Mouse (Mus musculus) adipocyte (in vitro differentiated cells): ENCODE data around the gene Acot7.
"Not testable (repeated sequence)": the region's sequence is repeated elsewhere in the genome, so short reads cannot be mapped to it uniquely, and the experiment has no call there.

ENCODE experiments used
- DNase-seq: peaks from one replicate; pipeline ENCODE4 v3.0.0-alpha.2; 2016; ENCODE audit warnings: low spot score

Gene Acot7

DNA sequence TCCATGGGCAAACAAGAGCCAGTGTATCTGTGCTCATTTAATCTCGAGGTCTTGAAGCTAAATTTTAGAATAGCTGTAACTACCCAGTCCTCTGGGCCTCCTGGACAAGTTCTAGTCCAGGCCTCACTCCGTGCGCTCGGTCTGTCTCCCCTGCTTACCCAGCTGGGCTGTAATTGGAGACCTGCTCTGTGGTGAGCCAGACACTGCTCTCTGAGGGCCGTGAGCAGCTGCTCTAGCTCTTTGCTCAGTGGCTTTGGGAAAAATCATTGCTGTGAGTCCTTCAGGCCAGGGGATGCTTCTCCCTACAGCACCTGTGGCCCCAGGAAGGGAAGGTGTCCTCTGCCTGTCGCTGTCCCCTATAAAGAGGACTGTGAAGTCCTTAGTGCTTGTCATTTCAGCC lies 28.3 kb downstream of the Acot7 start:
- DNase-seq: no peak

DNA sequence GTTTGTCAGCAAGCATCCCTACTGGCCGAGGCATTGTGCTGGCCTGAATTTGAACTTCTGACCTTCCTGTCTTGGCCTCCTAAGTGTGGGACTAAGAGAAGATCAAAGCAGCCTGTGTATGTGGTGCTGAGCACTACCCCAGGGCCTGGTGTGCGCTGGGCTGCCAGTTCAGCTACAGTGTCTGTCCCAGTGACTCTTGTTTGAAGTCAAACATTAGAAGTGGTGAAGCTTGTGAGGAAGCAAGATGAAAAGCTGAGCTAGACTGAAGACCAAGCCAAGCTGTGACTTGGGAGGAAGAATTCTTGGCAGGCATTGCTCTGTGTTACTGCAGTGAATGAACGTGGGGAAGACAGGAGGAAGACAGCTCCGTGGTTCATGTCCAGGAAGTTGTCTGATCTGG lies 31.7 kb downstream of the Acot7 start:
- DNase-seq: no peak

DNA sequence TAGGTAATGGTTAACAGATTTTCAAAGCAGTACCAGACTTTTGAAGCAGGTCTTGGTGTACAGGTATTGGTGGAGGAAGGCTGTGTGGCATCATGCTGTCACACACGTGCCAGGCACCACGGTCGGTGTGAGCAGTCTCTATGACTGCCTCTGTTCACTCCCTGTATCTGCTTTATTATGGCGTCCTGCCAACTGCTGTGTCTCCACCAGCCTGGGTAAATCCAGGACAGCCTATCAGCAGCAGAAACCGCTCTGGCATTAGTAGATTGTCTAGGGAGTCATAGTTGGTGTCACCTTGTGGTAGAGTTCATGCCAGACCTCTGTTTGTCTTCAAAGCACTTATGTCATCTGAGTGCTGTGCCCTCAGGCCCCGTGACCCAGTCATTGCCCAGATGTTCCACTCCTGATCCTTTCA lies 34.2 kb downstream of the Acot7 start:
- DNase-seq: no peak

DNA sequence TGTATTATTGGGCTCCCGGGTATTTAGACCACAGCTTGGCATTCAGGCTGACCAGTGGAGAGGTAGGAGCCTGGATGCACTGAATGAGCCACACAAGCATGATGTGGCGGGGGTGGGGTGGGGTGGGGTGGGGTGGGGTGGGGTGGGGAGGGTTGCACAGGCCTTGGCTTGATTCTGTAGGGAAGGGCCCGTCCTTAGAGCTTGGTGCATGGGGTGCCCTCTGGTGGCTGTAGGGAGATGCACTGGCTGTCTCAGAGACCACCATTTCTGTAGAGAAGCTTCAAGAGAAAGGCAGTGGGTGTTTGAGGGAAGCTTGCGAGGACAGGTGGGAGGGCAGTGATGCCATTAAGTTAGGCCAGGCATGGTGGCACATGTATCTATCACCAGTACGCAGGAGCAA lies 34.6 kb downstream of the Acot7 start:
- DNase-seq: peak; percentile 55

DNA sequence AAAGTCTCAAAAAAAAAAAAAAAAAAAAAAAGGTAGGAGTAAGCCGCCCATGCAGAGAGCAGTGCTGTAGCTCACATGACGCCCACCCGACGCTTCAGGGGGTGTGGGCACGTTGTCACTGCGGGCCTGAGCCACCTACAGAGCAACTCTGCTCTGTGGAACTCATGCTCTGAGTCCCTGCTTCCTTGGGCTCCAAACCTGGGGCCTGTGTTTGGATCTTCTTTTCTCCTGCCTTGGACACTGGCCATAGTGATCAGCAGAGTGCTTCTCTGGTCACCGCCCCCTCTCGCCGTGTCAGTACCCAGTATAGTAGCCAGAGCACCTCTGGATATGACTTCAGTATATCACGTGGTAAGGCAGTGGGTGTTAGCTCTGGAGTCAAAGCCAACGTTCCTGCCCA lies 35.0 kb downstream of the Acot7 start:
- DNase-seq: no peak

DNA sequence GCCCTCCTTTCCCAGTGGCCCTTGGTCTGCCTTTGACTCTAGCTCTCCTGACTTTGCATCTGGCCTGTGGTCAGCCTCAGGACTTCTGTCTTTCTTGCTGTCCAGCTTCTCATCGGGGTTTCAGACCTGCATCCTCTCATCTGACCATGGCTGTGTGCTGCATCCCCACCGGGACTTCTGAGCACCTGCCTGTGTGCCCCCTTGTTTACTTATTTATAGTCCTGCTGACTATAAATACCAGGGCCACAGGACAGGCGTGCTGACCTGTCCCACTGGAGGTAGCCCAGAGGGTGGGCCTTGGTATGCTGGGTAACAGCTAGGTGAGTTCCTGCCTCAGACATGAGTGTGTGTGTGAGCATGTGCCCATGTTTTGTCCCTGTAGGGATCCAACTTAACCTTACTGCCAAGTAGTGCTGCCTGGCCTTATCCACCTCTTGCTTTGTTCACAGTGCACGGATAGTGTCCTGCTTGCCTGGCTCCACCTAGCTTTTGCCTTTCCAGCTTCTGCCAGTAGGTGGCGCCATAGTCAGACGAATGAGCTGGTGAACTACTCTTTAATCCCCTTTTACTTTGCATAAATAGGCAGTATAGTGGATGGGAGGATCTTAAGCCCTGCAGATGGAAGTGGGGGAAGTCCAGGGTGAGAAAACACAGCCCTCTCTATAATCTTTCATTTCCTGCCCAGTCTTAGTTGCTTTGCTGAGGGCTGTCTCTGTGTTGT lies 36.0 kb downstream of the Acot7 start:
- peak; percentile 89 for DNase-seq

DNA sequence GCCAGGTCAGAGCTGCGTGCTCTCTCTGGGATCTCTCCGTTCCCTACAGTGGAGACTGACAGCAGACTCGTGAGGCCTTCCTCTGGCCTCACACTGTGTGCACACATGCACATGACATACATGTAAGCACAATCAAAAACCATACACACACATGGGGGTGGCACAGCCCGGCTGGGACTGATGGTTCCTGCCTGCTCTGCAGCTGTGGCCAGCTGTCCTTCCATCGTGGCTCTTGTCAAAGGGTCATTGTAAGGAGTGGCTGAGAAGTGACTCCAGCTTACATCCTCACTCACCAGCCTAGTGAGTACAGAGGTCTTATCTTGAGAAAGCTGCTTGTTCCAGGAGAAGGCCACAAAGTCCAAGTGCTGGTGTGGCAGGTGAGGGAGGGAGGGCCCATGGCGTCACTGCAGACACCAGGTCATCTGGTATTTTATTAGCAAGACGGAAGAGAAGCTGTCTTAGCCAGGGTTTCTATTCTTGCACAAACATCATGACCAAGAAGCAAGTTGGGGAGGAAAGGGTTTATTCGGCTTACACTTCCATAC lies 37.0 kb downstream of the Acot7 start:
- no peak for DNase-seq

DNA sequence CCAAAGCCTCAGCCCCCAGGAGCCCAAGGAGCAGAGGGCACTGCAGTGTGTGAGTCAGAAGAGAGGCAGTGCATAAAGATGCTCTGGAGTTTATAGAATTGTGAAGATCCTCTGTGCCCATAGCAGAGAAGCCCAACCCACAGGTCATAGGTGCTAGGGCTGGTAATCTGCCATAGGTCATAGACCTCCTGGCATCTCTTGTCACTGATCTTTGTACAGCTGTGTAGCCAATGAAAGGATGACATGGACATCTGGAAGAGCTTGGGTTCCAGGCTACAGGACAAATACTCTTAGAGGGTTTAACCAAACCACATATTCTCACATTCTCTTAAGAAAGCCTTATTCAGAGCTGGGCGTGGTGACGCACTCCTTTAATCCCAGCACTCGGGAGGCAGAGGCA lies 41.7 kb downstream of the Acot7 start:
- DNase-seq: no peak

DNA sequence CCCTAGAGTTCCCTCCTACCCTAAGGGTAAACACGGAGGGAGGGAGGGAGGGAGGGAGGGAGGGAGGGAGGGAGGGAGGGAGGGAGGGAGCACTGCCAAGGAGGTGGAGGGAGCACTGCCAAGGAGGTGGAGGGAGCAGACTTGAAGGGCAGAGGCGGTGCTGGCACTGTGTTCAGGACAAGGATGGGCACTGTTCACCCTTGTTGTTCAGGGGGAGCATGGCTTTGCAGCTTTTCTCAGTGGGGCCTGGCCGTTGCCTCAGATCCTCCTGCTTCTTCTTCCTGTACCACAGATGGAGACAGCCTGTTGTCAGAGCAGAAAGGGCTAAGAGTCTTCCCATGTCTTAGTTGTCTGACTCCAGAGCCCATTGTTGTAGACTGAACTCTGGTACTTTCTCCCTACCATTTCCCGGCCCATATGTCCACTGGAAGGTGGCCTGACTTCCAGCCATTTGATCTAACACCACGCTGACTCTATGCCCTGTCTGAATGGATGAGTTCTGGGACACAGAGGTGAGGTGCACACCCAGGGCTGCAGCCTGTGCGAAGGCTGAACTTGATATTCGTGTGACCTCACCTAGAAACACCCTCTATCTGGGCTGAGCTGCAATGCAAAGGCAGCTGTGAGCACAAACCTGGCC lies 43.0 kb downstream of the Acot7 start:
- DNase-seq: peak; percentile 30

DNA sequence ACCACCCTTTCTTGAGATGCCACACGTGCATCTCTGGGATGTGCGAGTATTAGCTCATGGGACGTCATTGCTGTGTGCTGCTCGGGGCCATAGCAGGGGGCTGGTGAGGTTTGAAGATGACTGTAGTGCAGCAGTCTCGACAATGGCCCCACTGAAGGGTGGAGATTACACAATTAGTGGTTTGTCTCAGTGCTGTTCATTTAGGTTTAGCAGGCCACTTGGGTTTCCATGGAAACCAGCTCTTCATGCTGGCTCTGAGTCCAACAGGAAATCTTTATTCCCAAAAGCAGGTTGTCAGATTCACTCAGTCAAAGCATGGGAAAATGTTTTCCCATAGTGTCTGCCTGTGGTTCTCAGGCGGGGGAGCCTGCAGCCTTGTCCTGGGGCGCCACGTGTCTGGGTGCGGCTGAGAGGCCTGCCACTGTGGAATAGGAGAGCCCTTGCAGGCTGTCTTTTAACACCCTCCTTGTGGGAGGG lies 43.5 kb downstream of the Acot7 start:
- DNase-seq: no peak

DNA sequence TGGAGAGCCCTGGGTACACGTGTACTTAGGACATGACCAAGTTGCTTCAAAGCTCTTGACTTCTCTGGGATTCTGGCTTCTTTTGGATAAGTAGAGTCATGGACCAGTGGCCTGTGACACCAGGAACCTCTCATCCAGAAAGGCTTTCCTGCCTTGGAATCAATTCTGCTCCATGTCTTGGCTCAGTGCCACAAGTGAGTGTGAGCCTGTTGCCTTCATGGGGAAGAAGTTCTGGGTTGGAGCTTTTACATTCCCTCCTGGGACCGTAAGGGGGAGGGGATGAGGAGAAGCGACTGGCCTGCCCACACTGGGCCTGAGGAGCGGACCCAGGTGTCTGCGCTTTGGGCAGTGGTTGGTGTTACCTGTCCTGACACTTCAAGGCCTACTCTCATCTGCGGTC lies 44.2 kb downstream of the Acot7 start:
- DNase-seq: peak; percentile 42

DNA sequence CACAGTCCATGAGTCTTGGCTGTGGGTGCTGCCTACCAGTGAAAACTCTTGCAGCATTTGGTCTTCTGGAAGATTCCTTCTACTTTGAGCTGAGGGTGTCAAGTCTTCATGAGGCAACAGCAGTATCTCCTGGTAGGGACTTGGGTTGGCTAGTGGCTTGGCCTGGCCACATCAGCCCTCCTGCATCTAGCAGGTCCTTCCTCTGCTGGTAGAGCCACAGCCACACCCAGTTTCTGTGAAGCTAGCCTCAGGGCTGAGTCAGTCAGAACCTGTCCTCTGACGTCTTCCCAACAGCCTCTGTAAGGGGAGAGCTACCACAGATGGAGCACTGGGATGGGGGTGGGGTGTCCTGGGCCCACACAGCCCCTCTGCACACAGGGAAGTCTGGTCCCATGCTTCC lies 44.6 kb downstream of the Acot7 start:
- DNase-seq: no peak

DNA sequence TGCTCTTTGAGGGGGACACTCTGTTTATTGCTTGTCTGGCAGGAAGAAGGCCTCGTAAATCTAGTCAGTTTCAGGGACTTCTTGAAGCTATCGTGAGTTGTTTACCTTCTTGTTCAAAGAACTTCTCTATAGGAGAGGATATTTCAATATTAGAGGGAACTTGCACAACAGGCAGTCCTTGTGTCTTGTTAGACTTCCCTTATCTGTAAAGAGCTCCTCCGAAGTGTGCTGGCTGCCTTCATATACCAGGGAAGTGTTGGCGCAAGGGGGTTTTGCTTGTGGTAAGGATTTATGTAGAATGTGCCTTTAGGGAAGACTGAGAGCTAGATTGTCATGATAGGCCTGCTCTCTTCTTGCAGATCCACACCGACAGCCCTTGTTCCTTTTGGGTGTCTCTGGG lies 46.2 kb downstream of the Acot7 start:
- DNase-seq: no peak

DNA sequence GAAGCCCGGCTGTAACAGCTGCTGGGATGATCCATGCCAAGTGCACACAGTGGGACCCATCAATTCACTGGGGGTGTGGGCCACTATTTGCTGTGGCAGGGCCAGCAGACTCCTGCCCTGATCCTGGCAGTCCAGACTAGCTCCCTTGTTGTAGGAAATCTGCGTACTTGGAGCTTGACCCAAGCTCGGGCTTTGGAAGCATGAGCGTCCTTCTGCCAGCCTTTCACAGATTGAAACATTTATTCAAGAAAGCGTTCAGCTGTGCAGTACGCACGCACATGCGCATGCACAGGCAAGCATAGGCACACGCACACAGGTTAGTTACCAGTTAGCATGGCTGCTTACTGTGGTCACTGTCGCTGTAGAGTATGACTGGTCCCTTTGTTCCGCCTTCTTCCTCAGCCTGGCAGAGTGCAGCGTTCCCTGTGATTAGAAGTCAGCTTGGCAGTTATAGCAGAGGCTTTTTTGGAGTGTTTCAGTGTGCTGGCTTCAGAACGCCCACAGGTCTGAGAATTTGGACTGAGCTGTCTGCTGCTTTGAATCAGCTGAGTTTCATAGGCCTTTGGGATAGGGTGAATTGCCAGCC lies 49.1 kb downstream of the Acot7 start:
- peak; percentile 9 for DNase-seq

DNA sequence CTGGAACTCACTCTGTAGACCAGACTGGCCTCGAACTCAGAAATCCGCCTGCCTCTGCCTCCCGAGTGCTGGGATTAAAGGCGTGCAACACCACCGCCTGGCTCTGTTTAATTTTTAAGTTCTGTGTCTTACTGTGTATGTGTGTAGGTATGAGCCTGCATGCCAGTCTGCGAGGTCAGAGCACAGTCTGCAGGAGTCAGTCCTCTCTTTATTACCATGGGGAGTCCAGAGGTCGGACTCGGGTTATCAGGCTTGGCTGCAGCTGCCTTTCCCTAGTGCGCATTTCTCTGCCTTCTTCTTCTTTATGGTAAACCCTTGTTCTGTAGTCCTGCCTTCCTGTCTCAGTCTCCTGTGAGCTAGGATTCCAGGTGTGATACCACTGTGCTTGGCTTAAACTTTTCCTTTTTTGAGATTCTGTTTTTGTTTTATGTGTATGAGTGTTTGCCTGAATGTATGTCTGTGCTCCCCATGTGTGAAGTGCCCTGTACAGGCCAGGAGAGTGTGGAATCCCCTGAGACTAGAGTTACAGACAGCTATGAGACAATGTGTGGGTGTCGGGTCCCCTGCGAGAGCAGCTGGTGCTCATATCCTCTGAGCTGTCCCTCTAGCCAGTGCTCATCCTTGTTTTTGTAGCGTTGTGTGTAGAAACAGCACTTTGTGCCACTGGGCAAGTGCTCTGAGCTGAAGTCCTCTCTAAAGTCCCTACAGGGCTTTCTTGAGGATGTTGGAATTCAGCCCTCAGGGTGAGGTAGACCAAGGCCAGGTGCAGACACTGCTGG lies 50.0 kb downstream of the Acot7 start:
- no peak for DNase-seq

DNA sequence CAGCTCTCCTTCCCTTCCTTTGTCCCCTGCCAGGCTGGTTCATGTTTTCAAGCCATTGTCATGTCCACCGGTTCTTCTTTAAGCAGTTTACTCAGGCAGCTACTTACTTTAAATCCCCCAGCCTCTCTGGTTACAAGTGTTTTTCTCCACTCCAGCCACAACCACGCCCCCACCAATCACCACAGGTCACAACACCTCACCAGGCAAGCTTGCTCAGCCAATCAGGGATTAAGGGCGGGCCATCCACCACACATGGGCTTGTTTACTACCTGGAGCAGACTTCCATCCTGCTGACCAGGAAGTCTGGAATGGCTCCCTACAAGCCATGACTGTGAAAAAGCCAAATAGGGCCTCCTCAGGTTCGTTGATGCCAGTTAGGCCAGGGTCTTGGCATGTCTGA lies 52.4 kb downstream of the Acot7 start:
- DNase-seq: not testable (repeated sequence)

DNA sequence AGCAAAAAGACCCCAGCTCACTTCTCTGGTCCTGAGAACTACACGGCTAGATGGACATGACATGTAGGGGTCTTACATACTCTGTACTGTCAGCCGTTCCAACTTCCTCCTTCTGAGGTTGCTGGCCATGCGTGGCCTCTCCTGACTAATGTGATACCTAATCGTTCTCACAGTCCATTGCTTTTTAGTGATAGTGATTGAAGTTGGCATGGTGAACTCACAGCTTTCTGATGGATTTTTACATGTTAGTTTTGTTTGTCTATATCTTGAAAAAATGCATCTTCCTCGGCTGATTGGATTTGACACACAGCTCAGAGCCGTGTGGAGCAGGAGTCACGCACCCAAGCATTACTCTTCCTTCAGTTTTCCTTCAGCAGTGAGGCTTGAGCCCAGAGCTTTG lies 53.4 kb downstream of the Acot7 start:
- no peak for DNase-seq

DNA sequence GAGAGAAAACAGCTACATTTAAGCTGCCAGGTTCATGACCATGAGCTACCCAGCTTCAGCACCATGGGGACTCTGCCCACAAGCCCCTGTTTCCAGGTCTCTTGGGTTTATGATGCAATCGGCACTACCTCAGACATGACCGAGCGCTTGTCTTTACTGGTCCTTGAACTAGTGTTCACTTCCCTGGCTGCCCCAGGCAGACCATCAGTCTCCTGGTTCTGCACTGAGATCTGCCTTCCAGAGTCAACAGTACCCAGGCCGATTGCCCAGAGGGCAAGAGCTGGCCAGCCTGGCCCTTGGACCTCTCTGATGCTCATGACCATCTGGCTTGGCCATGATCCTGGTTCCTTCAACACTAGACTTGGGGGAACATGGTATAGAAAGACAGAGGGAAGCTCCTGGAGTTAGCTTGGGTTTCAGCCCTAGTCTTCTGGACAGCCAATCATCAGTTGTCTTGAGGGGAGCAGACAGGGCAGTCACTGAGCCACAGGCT lies 54.5 kb downstream of the Acot7 start:
- no peak for DNase-seq

DNA sequence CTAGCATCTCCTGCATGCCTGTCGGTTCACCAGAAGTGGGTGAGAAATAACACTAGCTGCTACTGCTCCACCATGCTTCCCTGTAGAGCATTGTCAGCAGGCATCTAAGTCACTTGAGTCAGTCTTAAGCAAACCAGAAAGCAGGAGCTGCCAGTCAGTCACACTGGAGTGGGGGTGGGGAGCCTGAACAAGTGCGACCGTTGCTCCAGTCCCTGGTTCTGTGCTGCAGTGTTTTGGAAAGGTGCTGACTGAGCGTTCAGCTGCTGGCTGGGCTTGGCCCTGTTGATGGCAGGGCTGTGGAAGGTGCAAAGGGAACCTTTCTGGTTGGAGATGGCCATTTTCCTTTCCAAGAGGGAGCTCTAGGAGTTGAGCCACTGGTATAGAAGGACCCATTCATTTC lies 62.0 kb downstream of the Acot7 start:
- DNase-seq: peak; percentile 72

DNA sequence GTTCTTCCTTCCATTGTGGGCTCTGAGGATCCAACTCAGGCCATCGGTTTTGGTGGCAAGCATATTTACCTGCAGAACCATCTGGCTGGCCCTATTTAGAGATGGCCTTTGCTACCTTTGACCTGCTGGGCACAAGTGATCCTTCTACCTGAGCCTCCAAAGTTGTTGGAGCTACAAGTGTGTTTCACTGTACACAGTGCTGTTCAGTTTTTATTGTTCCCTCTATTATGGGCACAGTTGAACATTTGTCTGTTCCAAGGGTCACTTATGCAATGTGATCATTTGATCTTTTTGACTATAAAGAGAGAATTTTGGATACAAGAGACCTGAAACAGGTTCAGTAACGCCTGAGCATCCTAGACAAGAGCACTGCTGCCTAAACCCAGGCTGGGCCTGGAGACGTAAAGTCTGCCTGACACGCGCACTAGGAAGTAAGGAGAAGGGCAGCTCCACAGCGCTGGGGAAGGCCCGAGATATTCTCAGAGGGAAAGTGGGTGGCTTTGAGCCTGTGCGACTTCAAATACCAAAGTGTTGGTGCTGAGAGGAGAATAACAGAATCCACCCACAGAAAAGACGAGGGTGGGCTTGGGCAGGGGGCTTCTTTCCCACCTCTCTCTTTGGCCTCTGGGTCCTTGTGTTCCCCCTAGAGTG lies 65.4 kb downstream of the Acot7 start:
- no peak for DNase-seq

DNA sequence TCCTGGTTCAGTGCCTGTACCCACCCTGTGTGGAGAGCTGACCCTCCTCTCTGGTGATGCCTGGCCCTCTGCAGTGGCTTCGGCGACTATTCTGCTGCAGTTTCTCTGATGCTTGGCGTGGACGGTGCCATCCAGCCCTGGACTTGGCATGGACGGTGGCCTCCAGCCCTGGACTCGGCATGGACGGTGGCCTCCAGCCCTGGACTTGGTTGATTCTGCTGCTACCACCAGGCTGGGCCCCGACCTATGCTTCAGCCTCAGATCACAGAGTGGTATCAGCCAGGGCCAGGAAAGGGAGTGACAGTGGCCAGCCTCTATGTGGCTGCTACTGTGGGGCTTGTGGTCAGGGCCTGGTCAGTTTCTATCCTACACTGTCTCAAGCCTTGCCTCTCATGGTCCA lies 66.0 kb downstream of the Acot7 start:
- DNase-seq: no peak
